Mouse (Mus musculus): ENCODE data around the gene Pgls.
A peak's percentile ranks its signal among the peaks of the same experiment; 100 is the strongest.

The Pgls gene

GRCm38 (mm10) chr8:71591471-71592373, at the start of gene Pgls:
Gene Pgls, plus strand, starts transcription at chr8:71592176.
- peak; percentile 97 to 98 for DNase-seq (ENCODE audit: low spot score in 2 of 2)

GRCm38 (mm10) chr8:71542632-71543343, 49.2 kb upstream of the Pgls start, which contains the start of gene Mvb12a:
Gene Mvb12a, plus strand, starts transcription at chr8:71542922.
- peak; percentile 96 to 97 for DNase-seq (ENCODE audit: low spot score in 2 of 2)

- no peak for DNase-seq (ENCODE audit: low spot score in 2 of 2)
These were observed 48.2 kb upstream of the Pgls start for GRCm38 (mm10) chr8:71543755-71544154.

GRCm38 (mm10) chr8:71545053-71545452, 46.9 kb upstream of the Pgls start:
- no peak for DNase-seq (ENCODE audit: low spot score in 2 of 2)

- no peak for DNase-seq (ENCODE audit: low spot score in 2 of 2)
These were observed 44.4 kb upstream of the Pgls start for GRCm38 (mm10) chr8:71547590-71547989.

GRCm38 (mm10) chr8:71550754-71551153, 41.2 kb upstream of the Pgls start:
- no peak for DNase-seq (ENCODE audit: low spot score in 2 of 2)

GRCm38 (mm10) chr8:71552770-71553169, 39.2 kb upstream of the Pgls start:
- no peak for DNase-seq (ENCODE audit: low spot score in 2 of 2)

- DNase-seq (ENCODE audit: low spot score in 2 of 2): no peak
These were observed 38.0 kb upstream of the Pgls start for GRCm38 (mm10) chr8:71554001-71554400.

- DNase-seq (ENCODE audit: low spot score in 2 of 2): no peak
These were observed 37.3 kb upstream of the Pgls start for GRCm38 (mm10) chr8:71554644-71555043.

GRCm38 (mm10) chr8:71558071-71558957, 33.7 kb upstream of the Pgls start, which contains the start of gene Tmem221:
Gene Tmem221, minus strand, starts transcription at chr8:71558871.
- DNase-seq (ENCODE audit: low spot score in 2 of 2): no peak

- DNase-seq (ENCODE audit: low spot score in 2 of 2): no peak
These were observed 32.9 kb upstream of the Pgls start for GRCm38 (mm10) chr8:71558958-71559690.

GRCm38 (mm10) chr8:71560071-71560470, 31.9 kb upstream of the Pgls start:
- DNase-seq (ENCODE audit: low spot score in 2 of 2): no peak

GRCm38 (mm10) chr8:71560765-71561164, 31.2 kb upstream of the Pgls start:
- DNase-seq (ENCODE audit: low spot score in 2 of 2): no peak

GRCm38 (mm10) chr8:71561401-71561800, 30.6 kb upstream of the Pgls start:
- DNase-seq (ENCODE audit: low spot score in 2 of 2): peak; percentile 50 to 61

GRCm38 (mm10) chr8:71562751-71563150, 29.2 kb upstream of the Pgls start:
- peak; percentile 51 to 70 for DNase-seq (ENCODE audit: low spot score in 2 of 2)

- DNase-seq (ENCODE audit: low spot score in 2 of 2): no peak
These were observed 28.0 kb upstream of the Pgls start for GRCm38 (mm10) chr8:71563992-71564391.

- DNase-seq (ENCODE audit: low spot score in 2 of 2): no peak
These were observed 25.5 kb upstream of the Pgls start, which contains the start of gene Nxnl1 for GRCm38 (mm10) chr8:71566501-71566900. Gene Nxnl1, minus strand, starts transcription at chr8:71566601.

- DNase-seq (ENCODE audit: low spot score in 2 of 2): no peak
These were observed 24.4 kb upstream of the Pgls start for GRCm38 (mm10) chr8:71567587-71567986.

- peak; percentile 48 to 62 for DNase-seq (ENCODE audit: low spot score in 2 of 2)
These were observed 23.5 kb upstream of the Pgls start, which contains the start of gene Slc27a1 for GRCm38 (mm10) chr8:71568387-71568937. Gene Slc27a1, plus strand, starts transcription at chr8:71568882.

- DNase-seq (ENCODE audit: low spot score in 2 of 2): no peak
These were observed 23.0 kb upstream of the Pgls start for GRCm38 (mm10) chr8:71568941-71569340.

Measured in right cerebral cortex, adult 2 months (tissue).